Mouse (Mus musculus) embryonic facial prominence, embryonic 11.5 days (tissue): Measurements from ENCODE around the gene Dcaf12l1. TPM values are rescaled to one million over a fixed set of nuclear protein-coding genes. Genes with fewer than 3 reads are reported as not detected.
"Not testable (repeated sequence)": the region's sequence is repeated elsewhere in the genome, so short reads cannot be mapped to it uniquely, and the experiment has no call there.

Experiments
- ATAC-seq: fragments of 200-750 bp; cut with Nextera tagmentation; replicated peaks from 2 replicates; pipeline ENCODE4 v1.8.0; 2017; ENCODE audit warnings: low read depth; ENCODE audit not compliant: insufficient number of reproducible peaks, low FRiP score, low TSS enrichment
- DNase-seq: peaks from one replicate; pipeline ENCODE4 v3.0.0-alpha.2; 2015; ENCODE audit warnings: low spot score
- H3K27ac ChIP-seq: fragments of 300-500 bp; sonication (generic); replicated peaks from 2 replicates; pipeline ENCODE4 v1.5.1; 2014; ENCODE audit warnings: mild to moderate bottlenecking, low read depth, low read length, control low read depth
- H3K27me3 ChIP-seq: fragments of 300-500 bp; sonication (generic); 2 replicates; pipeline ENCODE4 v1.6.1; 2014; ENCODE audit warnings: mild to moderate bottlenecking, low read length, moderate library complexity, mixed read lengths; ENCODE audit not compliant: control insufficient read depth, insufficient read depth
- H3K36me3 ChIP-seq: fragments of 300-500 bp; sonication (generic); replicated peaks from 2 replicates; pipeline ENCODE4 v1.6.1; 2014; ENCODE audit warnings: low read depth, mild to moderate bottlenecking, low read length, moderate library complexity, mixed read lengths; ENCODE audit not compliant: control insufficient read depth, insufficient read depth
- H3K4me1 ChIP-seq: fragments of 300-500 bp; sonication (generic); 2 replicates; pipeline ENCODE4 v1.6.1; 2014; ENCODE audit warnings: low read length, mixed read lengths; ENCODE audit not compliant: control insufficient read depth, insufficient read depth
- H3K4me2 ChIP-seq: fragments of 300-500 bp; sonication (generic); 2 replicates; pipeline ENCODE4 v1.6.1; 2014; ENCODE audit warnings: low read depth, mild to moderate bottlenecking, control low read depth, low read length, moderate library complexity
- H3K4me3 ChIP-seq: fragments of 300-500 bp; sonication (generic); 2 replicates; pipeline ENCODE4 v1.5.1; 2014; ENCODE audit warnings: low read depth, low read length, control low read depth
- H3K9ac ChIP-seq: fragments of 300-500 bp; sonication (generic); replicated peaks from 2 replicates; pipeline ENCODE4 v1.6.1; 2014; ENCODE audit warnings: mild to moderate bottlenecking, control low read depth, low read length
- H3K9me3 ChIP-seq: fragments of 300-500 bp; sonication (generic); replicated peaks from 2 replicates; pipeline ENCODE4 v1.6.1; 2016; ENCODE audit warnings: mild to moderate bottlenecking, low read length, inconsistent platforms, mixed read lengths; ENCODE audit not compliant: control insufficient read depth
- WGBS: fragments of 180-500 bp; shearing (Covaris S2); extraction: QIAGEN DNeasy Blood & Tissue Kit; methylation state at CpG from one replicate; pipeline ENCODE4 v1.1.7; 2014; 5-methylcytosine and 5-hydroxymethylcytosine counted together
- polyA plus RNA-seq: library from polyadenylated mRNA; unstranded; fragments of >200 nt; fragmentation: Nextera tagmentation; extraction: Ambion mirVana; gene quantifications from 2 replicates; pipeline ENCODE4 v1.2.1, GENCODE M21; 2014

Dcaf12l1 gene
- polyA plus RNA-seq: 6.9 and 8.0 TPM in 2 replicates

DNA sequence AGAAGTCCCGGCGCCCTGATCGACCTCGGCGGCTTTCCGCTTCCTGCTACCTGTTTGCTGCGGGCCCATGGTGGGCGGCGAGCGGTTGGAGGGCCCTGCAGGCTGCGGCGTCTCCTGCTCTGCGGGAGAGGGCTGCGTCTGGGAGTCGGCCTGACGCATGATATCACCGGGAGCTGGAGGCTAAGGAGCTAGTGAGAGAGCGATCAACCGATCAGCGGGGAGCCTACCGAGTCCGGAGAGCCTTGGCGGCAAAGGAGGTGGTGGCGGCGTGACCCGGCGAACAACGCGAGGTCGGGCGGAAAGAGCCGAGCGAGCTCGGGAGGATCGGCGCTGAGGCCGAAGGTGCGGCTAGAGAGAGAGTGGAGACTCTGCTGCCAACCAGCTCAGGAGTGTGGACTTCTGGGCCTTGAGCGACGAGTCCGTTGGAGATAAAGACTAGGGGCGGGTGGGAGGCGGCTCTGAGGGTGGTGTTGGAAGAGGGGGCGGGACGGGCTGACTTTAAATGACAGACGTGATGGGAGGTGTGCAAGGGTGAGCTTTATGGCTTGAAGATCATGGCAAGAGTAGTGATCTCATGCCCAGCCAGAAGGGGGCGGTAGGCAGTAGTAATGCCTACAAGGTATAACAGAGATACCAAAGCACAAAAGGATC, at the start of gene Dcaf12l1:
Gene Dcaf12l1 (minus strand): TSS at position 437 of the 651 bp plus-strand sequence.
- H3K27ac ChIP-seq: no peak within 1 kb of the TSS
- ATAC-seq: peak; percentile 95

DNA sequence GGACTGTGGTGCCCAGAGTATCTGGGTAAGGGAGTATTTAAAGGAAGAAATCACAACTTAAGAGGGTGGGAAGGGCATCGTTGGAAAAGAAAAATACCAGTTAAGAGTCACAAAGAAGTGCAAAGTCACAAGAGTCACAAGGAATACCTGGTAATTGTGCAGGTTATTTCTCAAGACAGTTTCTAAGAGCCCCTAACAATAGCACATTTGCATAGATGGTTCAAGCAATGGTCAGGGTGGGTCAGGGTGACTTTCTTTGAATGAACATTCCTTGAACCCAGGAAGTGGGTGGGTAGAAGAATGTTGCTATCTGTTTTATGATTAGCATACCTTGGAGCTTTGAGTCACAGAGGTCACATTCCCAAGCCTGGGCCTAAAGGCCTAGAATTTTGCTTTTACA, 19.4 kb upstream of the Dcaf12l1 start:
- not testable (repeated sequence) for H3K36me3 ChIP-seq, ATAC-seq, H3K9ac ChIP-seq, H3K27ac ChIP-seq, H3K4me1 ChIP-seq, H3K4me2 ChIP-seq, H3K9me3 ChIP-seq, DNase-seq, H3K4me3 ChIP-seq, H3K27me3 ChIP-seq
- 58% methylated on average over 1 of the region's 1 CpGs for WGBS

More for the DNA sequence above, at the start of gene Dcaf12l1:
- H3K27me3 ChIP-seq: no peaks in the 10 kb centered on the region
- no peaks in the 10 kb centered on the region for H3K36me3 ChIP-seq
- H3K4me1 ChIP-seq: no peaks in the 10 kb centered on the region
- H3K9ac ChIP-seq: peak within 1 kb of the TSS; percentile 68
- peak; percentile 64 for DNase-seq
- H3K9me3 ChIP-seq: no peaks in the 10 kb centered on the region
- WGBS: 13% methylated on average over 47 of the region's 47 CpGs
- peak within 1 kb of the TSS; percentile 40 for H3K4me3 ChIP-seq
- peak within 1 kb of the TSS; percentile 66 for H3K4me2 ChIP-seq

DNA sequence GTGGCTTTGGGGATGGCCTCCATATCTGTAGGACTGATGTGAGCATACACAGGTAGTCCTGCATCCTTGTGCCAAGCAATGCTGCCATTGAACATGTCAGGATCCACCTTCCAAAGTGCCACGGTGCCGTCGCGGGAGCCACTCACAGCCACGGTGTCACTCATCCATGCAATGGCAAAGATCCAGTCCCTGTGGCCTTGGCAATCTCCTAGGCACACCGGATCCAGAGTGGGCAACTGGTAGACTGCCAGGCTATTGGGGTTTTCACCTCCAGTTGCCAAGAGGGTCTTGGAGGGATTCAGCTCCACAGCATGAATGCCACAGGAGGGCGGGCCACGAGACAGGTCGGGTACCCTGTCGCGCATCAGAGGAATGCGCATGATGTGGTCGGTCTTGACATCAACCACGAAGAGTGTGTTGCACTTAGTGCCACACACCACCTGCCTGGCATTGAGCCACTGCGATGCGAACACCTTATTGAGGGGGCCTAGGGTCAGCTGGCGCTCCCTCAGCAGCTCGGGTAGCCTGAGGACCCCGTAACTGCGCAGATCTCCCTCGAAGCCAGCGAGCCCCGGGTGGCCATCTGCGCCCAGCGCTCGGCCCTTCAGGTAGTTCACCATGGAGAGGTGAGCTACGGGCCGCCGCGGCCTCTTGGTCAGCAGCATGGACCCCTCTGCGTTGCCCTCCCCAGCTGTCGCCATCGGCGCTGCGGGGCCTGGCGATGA, 799 bp downstream of the Dcaf12l1 start:
- H3K4me3 ChIP-seq: peak overlapping the region; percentile 40
- no peaks in the 10 kb centered on the region for H3K4me1 ChIP-seq
- no peak for DNase-seq
- no peaks in the 10 kb centered on the region for H3K9me3 ChIP-seq
- H3K4me2 ChIP-seq: peak overlapping the region; percentile 66
- peak; percentile 78 for ATAC-seq
- H3K9ac ChIP-seq: peak overlapping the region; percentile 68
- no peaks in the 10 kb centered on the region for H3K27me3 ChIP-seq
- H3K36me3 ChIP-seq: no peaks in the 10 kb centered on the region
- 42% methylated on average over 30 of the region's 36 CpGs for WGBS
- H3K27ac ChIP-seq: no peak overlapping the region
